Mouse (Mus musculus) CH12.LX (cell line): ENCODE results near the gene Bbof1.

Experiments used
- CHD2 ChIP-seq: IDR thresholded peaks from 2 replicates; pipeline ENCODE4 v1.6.1; 2011; ENCODE audit warnings: low read length, improper control_type of control experiment
- HCFC1 ChIP-seq: IDR thresholded peaks from 2 replicates; pipeline ENCODE4 v1.6.1; 2012; ENCODE audit warnings: low read depth, mild to moderate bottlenecking, inconsistent platforms, low read length, improper control_type of control experiment
- MYC ChIP-seq: IDR thresholded peaks from 2 replicates; pipeline ENCODE4 v1.6.1; 2011; ENCODE audit warnings: low read depth, mild to moderate bottlenecking, improper control_type of control experiment, low read length
- RCOR1 ChIP-seq: conservative IDR thresholded peaks from 2 replicates; pipeline ENCODE4 v1.6.1; 2012; ENCODE audit warnings: low read depth, mild to moderate bottlenecking, inconsistent platforms, low read length, improper control_type of control experiment

DNA sequence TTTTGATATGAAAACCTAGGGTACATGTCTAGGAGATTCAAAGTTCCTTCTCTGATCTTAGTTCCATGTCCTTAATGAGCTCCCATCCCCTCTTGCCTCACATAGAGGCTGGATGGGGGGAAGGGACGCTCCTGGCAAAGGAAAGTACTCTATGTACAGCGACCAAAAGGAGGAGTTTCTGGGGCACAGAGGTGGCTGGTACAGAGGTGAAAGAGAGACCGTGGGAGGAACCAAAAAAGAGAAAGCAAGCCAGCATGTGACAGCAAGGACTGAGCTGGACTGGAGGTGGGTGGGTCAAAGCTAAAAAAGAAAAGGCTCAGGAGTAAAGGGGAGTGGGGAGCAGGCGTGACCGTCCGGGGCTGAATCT is 41.5 kb downstream of the Bbof1 start:
- TF ChIP-seq HCFC1 = no peak
- TF ChIP-seq CHD2 = no peak
- no peak for TF ChIP-seq MYC
- TF ChIP-seq RCOR1 = no peak
